Mouse (Mus musculus) spleen, adult 18-20 months (tissue): Measurements from ENCODE around the gene Nkg7.
"Not testable (repeated sequence)": the region's sequence is repeated elsewhere in the genome, so short reads cannot be mapped to it uniquely, and the experiment has no call there.

ENCODE experiments used
- DNase-seq, 2 experiments: peaks; one replicate each; pipeline ENCODE4 v3.0.0; 2022; ENCODE audit warnings: mixed read lengths in 2 of 2

Nkg7 gene

DNA sequence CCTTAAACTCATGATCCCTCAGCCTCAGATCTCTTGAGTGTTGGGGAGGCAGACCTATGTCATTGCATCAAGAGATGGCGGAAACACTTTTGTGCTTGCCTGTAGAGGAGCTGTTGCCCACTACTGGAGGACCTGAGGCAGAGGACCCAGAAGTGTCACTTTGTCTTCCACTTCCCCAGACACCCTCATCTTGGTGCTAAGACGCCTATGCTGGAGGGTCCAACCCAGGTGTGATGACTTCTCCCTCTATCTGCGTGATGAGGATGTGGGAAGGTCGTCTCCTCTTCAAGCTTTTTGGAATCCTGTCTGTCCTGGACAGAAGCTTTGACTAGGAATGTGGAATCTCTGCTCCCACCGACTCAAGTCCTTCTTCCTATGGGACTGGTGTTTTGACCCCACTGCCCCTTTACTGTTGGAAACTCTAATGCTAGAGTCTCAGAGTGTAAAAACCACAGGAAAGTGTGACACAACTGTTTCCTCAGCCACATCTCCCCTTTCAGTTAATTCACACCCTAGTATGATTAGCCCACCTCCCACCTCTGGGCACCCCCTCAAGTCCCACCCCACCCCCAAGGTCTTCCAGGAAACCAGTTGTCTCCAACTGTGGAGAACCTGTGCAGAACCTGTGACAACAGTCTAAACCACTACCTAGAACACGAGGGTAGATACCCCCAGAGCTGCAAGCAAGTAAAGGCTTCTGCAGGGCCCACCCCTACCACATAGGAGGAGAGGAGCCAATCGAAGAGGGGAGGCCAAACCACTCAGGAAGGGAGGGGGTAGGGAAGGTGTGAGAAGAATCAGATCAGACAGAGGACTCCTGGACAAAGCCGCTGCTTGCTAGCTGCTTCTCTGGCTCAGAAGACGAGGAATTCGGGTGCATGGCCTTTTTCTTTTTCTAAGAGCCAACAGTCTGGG, at the start of gene Nkg7:
Nkg7 (plus strand) TSS at position 733 of the 915 bp plus-strand sequence.
- DNase-seq, result no peak

DNA sequence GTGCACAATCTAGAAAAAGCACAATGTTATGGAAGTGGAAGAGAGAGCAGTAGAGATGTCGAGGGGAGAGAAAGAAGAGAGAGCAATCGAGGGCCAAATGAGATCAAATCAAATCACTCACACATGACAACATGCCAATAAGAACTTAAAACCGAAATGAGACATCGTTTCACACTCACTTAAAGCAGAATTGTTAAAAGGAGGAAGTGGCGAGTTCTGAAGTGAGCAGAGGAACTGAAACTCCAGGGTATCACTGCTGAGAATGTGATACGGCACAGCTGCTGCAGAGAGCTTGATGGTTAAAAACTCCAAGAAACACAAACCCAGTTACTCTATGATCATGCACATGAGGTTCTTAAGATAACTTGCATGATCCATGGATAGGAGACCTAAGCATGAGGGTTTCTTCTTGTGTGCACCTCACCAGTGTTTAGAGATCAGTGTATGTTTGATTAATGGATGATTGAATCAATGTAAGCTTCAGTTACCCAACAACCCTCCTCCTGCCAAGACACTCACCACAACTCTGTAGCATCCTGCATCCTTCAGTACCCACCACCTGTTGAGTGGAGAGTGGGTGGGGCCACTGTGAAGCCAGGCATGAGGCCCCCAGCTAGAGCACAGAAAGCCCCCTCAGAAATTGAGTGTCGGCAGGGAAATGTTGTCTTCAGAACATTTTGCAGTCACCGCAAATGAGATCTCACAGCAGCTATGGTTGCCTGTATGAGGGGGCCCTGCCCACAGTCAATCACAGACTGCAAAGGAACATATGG, 44.3 kb upstream of the Nkg7 start:
- DNase-seq, result peak; percentile 38 to 44

DNA sequence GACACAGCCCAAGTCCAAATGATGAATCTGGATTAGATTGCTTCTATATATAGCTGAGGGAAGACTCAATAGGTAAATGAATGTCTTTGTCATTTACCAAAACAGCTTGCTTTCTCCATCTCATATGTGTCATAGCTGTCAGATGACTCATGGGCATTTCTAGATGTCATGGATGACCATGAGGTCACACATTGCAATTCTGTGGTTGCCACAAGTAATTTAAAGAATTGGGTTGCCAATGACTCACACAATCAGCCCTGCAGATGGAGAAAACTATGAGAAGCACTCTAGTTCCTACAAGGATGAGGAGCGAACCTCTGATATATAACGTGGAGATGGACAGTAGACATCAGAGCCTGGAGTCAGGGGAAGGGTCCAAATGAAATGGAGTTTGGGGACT, 37.4 kb upstream of the Nkg7 start:
- no peak for DNase-seq

DNA sequence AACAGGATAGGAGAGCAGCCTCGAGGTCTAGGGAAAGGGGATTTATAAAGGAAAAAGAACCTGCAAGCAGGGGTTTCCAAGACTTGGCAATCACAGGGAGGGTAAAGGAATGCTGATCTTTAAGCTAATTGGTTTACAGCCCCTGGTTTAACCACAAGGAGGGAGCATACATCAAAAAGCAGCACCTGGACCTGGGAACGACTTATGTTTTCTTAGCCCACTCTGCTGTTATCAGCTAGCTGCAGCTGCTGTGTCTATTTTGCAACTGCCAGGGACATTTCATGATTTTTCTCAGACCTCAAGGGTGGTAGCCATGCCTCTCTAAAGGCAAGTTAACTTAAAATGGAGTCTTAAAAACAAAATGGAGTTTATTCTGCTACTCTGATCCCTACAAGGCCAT, 34.2 kb upstream of the Nkg7 start:
- no peak for DNase-seq

DNA sequence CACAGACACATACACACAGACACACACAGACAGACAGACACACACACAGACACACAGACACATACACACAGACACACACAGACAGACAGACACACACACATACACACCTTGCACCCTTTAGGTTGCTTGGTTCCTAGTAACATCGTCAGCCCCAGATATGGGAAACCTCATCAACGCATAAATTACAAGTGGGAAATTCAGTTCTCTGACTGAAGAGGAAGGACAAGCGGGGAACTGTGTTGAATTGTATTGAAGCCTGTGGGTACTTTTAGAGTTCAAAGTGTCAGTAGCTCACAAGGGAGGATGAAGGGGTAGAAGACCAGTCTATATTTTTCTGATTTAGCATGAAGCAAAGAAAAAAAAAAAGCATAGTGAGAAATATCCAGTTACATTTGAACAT, 29.3 kb upstream of the Nkg7 start:
- DNase-seq, result no peak

DNA sequence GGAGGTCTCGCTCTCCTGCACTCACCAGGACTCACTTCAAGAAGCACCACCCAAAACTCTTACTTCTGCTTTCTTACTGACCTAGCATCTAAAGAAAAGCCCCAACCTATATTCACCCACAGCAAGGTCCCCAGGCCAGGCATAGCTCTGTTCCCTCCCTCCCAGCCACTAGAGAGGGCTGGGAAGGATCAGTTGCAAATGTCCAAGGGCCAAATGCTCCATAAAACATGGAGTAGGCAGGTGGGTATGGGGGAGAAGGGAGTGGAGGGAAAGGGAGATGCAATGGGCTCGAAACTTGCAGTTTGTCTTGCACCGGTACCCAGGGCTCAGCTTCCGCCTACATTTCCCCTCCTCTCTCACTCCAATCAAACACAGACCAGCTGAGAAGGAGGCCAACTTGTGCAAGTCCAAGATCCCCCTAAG, 28.7 kb upstream of the Nkg7 start, which contains the start of gene Siglecg:
Siglecg (plus strand) TSS at position 74 of the 423 bp plus-strand sequence.
- peak; percentile 45 to 54 for DNase-seq

DNA sequence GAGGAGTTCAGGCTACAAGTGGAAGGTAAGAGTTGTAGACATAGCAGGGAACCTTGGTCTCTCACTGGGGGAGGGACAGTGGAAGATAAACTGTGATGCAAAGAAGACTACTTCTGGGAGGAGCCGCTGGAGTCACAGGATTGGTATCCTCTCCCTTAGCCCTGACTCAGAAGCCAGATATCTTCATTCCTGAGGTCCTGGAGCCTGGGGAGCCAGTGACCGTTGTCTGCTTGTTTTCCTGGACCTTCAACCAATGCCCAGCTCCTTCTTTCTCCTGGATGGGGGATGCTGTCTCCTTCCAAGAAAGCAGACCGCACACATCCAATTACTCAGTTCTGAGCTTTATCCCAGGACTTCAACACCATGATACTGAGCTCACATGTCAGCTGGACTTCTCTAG, 27.8 kb upstream of the Nkg7 start:
- DNase-seq, result no peak

DNA sequence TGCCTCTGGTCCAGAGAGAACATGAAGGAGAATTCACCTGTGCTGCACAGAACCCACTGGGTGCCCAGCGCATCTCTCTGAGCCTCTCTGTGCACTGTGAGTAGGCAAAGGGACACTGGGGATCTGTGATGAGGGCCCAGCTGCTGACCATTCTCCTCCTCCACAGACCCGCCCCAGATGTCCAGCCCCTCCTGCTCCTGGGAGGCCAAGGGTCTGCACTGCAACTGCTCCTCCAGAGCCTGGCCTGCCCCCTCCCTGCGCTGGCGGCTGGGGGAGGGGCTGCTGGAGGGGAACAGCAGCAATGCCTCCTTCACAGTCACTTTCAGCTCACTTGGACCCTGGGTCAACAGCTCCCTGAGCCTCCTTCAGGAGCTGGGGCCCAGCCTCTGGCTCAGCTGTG, 25.1 kb upstream of the Nkg7 start:
- not testable (repeated sequence) for DNase-seq

DNA sequence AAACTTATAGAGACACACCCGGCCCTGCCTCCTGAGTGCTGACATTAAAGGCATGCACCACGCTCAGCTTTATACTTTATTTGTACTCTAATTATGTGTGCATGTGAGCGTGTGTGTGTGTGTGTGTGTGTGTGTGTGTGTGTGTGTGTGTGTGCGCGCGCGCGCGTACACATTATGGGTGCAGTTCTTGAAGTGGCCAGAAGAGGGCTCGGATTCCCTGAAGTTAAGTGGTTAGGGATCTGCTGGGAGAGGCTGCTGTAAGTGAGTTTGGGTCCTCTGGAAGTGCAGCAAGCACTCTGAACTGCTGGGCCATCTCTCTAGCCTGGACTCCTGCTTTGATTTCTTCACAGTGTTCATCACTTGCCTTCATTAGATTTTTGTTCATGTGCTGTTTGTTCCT, 19.6 kb upstream of the Nkg7 start:
- no peak for DNase-seq

DNA sequence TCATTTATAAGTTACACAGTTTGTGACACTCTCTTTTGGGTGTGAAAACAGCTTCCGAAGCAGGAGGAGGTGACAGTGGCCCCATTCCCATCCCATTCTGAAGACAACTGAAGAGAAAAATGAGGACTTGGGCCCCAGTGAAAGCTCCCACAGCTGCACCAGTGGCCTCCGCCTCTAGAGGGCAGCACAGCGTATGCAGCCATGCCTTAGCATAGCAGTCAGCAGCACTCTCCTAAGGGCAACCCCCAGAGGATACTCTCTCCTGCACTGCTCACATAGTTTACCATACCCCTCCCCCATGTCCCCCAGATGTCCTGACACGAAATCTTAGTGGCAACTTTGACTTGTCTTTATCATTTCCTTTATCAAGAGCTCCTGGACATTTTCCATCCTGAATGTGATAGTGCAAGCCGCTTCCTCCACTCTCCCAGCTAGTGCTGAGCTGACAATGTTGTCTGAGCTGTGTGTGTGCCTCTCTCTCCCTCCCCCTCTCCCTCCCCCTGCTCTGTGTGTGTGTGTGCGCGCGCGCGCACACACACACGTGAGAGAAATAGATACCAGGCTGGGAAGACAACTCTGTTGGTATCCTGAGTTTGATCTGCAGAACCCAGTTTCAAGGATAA, 13.8 kb upstream of the Nkg7 start:
- peak; percentile 64 to 89 for DNase-seq

DNA sequence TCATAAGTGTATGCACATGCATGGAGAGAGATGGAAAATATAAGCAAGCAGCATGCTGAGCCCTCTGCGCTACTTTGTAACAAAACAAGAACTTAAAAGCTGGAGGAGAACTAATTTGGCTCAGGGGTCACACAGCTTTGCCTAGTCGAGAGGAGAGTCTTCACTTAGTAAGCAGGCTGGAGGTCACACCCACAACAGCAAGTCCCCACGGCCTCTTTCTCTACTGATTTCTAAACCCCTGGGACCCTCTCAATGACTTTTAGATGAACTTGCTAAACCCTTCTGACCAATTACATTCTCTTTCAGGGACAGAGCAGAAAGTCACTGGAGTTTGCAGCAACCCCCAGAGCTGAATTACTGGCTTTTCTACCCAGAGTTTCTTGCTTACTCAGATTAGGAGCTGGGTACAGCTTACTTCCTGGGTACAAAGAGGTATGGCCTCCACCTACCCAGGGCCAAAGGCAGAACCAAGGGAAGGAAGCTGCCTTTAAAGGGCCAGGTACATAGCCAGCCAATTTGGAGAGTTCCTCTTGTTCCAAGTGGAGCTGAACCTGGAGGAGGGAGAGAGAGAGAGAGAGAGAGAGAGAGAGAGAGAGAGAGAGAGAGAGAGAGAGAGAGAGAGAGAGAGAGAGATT, 12.8 kb upstream of the Nkg7 start:
- DNase-seq, result no peak

DNA sequence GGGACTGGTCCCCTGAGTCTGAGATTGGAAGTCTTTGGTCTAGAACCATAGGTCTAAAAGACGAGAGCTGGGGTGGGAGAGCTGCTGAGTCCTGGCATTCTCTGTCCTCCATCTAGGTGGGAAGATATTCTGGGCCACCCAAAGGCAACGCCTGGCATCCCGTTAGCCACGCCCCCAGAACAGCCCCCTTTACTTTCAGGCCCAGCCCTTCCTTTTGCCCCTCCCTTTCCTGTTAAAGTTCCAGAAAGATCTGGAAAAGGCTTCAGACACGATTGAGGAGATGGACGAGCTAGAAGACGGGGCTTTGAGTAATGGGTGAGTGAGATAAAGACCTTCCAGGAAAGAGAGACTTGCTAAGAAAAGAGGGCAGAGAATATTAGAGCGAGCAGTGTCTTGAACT, 9.5 kb upstream of the Nkg7 start, which contains the start of gene Lim2:
Lim2 (plus strand) TSS at position 265 of the 400 bp plus-strand sequence.
- DNase-seq, result no peak

DNA sequence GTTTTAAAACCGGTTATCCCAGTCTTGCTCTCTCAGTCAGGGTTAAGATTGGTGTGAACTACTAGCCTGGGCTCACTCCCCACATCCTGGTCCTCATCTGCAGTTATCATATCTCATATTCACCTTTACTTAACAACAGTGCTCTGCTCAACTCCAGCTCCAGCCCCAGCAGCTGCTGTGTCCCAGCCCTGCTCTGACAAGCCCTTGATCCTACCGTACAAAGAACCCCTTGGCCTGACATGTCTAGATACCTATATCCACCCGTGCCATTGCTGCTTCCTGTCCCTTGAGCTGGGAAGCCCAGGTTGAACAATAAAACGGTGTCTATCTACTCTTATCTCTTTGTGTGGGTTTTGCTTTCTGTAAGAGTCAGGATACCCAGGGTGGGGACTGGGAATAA, 7.4 kb upstream of the Nkg7 start:
- no peak for DNase-seq

DNA sequence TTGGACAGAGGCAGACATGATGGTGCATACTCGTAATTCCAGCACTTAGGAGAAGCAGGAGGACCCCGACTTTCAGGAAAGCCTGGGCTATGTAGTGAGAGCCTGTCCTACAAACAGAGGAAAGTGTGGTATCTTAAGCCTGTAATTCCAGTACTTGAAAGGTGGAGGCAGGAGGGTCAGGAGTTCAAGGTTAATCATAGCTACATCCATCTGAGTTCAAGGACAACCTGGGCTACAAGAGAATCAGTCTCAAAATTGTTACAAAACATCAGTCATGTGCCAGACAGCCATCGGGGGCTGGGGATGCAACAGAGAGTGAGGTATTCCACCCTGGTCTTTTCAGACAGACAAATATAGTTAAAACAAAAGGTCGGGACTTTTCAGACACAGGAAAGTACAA, 4.0 kb upstream of the Nkg7 start:
- DNase-seq, result no peak

DNA sequence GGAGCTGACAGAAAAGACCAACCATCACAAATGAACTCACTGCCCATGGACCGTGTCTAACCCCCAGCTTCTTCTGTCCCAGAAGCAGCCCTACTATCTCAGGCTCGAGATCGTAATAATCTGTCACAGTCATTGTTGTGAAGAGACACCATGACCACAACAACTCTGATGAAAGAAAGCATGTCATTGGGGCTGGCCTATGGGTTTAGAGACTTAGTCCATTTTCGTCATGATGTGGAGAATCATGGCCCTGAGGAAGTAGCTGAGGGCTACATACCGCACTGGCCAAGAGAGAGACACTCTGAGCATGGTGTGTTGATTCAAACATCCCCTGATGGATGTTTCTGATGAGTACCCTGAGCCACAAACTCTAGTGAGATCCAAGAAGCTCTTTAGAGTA, 2.2 kb upstream of the Nkg7 start:
- DNase-seq, result no peak

DNA sequence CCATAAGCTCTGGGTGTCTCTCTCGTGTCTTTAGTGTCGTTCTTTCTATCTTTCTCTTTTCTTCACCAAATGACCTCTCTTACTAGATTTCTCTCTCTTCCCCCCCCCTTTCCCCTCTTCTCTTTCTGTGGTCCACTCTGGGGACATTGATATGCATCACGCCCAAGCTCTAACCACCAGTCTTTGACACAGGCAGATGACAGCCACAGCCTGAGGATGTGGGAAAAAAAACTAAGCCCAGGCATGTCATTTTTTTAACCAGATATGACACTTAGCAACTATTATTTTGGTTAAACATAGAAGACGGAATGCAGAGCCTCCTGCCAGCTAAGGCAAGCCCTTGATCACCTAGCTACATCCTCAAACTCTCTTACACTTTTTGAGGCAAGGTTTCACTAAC, 1.7 kb downstream of the Nkg7 start:
- DNase-seq, result no peak

DNA sequence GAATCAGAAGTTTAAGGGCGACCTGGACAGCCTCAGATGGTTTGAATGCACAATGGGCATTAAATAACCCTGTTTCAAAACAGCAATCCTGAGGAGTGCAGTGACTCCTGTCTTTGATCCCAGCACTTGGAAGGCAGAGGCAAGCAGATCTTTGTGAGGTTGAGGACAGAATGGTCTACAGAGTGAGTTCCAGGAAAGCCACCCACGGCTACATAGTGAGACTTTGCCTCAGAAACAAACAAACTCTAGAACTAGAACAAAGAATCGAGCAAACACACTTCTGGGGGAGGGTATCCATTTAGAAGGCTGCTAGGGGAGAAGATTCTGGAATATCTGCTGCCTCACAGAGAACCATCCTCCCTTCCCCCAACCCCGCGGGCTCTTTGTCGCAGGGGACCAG, 3.6 kb downstream of the Nkg7 start, which contains the start of gene Cldnd2:
Cldnd2 (plus strand) TSS at position 301 of the 400 bp plus-strand sequence.
- no peak for DNase-seq

DNA sequence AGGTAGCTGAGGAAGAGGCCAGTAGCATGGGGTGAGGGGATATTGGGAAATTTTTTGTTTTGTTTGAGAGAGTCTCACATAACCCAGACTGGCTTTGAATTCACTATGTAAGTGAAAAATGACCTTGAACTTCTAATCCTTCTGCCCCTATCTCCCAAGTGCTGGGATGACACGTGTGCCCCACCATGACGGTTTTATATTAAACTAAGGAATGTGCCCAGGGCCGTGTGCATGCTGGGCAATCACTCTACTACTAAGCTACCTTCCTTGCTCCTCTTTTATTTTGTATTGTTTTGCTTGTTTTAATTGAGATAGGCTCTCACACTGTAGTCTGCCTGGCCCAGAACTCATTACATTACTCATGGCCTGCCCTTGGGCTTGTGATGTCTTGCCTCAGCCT, 4.2 kb downstream of the Nkg7 start:
- DNase-seq, result no peak

DNA sequence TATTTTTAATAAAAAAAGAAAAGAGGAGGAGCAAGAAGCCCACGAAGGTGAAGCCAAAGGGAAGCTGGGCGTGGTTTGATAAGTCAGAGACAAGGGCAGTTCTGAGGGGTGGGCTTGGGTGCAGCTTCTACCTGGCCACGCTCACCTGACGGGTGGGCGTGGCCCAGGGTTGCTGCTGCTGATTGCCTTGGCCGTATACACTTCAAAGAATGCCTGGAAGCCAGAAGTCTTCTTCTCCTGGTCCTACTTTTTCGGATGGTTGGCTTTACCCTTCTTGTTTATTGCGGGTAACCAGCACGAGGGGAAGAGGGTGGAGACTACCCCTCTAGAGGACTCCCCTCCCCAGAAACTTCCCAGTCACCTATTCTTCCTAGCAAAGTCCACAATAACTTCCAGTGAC, 5.8 kb downstream of the Nkg7 start:
- DNase-seq, result no peak

DNA sequence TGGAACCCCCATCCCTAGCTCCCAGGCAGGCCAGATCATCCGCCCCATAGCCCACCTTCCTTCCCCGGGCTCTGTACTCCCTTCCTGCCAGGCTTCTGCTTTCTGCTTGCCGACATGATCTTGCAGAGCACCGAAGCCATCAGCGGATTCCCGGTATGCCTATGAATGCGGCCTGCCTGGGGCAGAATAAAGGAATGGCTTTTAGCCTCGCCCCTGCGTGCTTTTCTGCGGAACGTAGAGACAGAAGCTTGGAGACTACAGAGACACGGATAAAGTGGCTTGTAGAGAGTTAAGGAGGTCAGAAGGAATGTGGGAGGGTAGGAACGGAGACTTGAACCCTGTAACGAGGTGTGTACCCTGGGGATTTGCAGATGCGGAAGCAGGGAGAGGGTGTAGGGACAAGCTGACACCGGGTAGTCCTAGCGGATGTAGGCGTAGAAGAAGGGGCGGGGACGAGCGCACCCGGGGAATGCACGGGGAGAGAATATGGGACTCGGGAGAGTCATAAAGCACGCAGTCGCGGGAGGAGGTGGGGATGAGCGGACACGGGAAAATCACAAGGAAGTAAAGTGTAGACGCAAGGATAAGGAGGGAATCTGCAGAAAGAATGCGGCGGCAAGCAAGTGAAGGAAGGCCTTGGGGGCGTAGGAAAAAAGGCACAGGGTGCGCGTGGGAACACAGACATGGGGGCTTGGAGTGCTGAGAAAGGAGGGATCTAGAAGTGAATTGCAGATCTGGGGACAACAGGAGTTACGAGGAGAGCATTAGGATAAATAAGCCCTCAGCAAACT, 6.4 kb downstream of the Nkg7 start:
- DNase-seq, result peak; percentile 73 to 76

DNA sequence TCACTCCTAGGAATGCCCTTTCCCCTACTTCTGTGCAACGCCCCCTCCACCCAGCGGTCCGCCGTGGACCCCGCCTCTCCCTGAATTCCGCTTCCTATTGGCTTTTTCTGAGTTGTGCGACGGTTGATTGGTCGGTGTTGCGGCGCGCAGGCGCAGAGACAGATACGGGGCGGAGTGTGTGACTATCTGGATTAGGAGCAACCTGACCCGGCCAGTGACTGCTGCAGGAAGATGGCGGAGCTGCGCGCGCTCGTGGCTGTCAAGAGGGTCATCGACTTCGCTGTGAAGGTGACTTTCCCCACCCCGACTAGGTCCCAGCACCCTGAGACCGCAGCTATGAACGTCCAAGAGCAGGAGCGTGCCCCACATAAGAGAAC, 7.0 kb downstream of the Nkg7 start, which contains the start of the genes Etfb and Gm45233:
Etfb (plus strand) TSS at position 167 of the 377 bp plus-strand sequence.
Gm45233 (plus strand) TSS at position 212 of the 377 bp plus-strand sequence.
- peak; percentile 84 to 87 for DNase-seq

DNA sequence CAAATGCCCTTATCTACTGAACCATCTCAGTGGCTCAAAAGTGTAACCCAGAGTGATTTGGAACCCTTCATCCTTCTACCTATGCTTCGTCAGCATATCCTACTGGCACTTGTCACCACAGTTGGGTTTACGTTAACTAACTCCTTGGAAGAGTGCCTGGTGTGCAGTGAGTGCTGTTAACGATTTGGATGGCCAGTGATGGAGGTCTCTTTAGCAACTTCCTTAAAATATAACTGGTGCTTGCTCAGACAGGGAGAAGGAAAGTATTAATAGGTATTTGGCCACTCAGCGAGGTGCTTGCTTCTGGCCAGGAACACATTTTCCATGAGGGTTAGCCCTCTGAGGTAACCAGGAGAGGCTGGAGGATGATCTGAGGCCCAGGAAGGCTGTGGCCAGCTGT, 10.9 kb downstream of the Nkg7 start:
- no peak for DNase-seq
